Mouse (Mus musculus): ENCODE data around the gene Sacm1l.

DNA sequence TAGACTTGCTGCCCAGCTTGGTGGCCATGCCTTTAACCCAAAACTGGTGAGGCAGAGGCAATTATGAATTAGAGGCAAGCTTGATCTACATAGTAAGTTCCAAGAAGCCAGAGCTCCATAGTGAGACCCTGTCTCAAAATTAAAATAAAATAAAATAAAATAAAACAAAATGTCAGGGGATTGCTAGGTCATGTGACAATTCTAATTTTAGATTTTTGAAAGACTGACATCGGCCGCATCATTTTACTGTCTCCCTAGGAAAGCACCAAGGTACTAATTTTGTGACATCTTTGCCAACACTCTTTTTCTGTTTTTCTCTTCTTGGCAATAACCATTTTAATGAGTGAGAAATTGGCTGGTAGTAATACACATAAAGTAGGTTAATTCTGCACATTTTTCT, 7.1 kb downstream of the Sacm1l start:
- TF ChIP-seq CTCF (IDR thresholded peaks at IDR 0.05; ENCODE audit: low read depth, low read length) (no peak), GATA1 (IDR thresholded peaks at IDR 0.05; ENCODE audit: borderline replicate concordance, low read length) (no peak), POLR2AphosphoS5 (IDR thresholded peaks at IDR 0.05; ENCODE audit: insufficient replicate concordance, low read depth, low read length) (no peak), TAL1 (conservative IDR thresholded peaks at IDR 0.05; ENCODE audit: low read depth, low read length) (no peak), GATA2 (IDR thresholded peaks at IDR 0.05; ENCODE audit: borderline replicate concordance, low read depth, low read length) (no peak)

Data from G1E (cell line).